Mouse (Mus musculus): ENCODE measurements at regions not wholly inside any gene's neighbourhood (a gene's known extent, or its start where the extent isn't known, plus 50 kb on each side); places are given as distances from the start of the nearest gene placed in this dataset.

GRCm38 (mm10) chr11:65475302-65475701, 205.5 kb upstream of the Myocd start:
- no peaks in the 10 kb centered on the region for H3K9me3 ChIP-seq (ENCODE audit: control insufficient read depth, low read length)
- H3K4me2 ChIP-seq (ENCODE audit: low read depth, low read length) = no peak overlapping the region
- WGBS = 71% methylated on average over 12 of the region's 12 CpGs
- peaks cover 3% of the 10 kb centered on the region; the same call in 1 of the 2 replicates for H3K27me3 ChIP-seq (replicated peaks; ENCODE audit: control insufficient read depth, insufficient read depth, low read length)
- no peak overlapping the region for H3K9ac ChIP-seq (ENCODE audit: low read depth, low read length)
- H3K4me1 ChIP-seq (ENCODE audit: control insufficient read depth, insufficient read depth, low read length) = peaks cover 3% of the 10 kb centered on the region; the same call in 1 of the 2 replicates
- H3K36me3 ChIP-seq (ENCODE audit: control insufficient read depth, insufficient read depth, low read length) = no peaks in the 10 kb centered on the region
- ATAC-seq (ENCODE audit: low read depth) (peak; percentile 53; the same call in 1 of the 2 replicates), DNase-seq (ENCODE audit: low spot score) (peak; percentile 68)
- H3K27ac ChIP-seq (replicated peaks; ENCODE audit: low read depth, low read length) = no peak overlapping the region
- H3K4me3 ChIP-seq (ENCODE audit: low read depth, low read length) = no peak overlapping the region

GRCm38 (mm10) chr11:65469762-65470741, 200.3 kb upstream of the Myocd start:
- Histone ChIP-seq H3K4me1 (ENCODE audit: control insufficient read depth, insufficient read depth, low read length) (no peaks in the 10 kb centered on the region), H3K9me3 (ENCODE audit: control insufficient read depth, low read length) (no peaks in the 10 kb centered on the region), H3K36me3 (ENCODE audit: control insufficient read depth, insufficient read depth, low read length) (no peaks in the 10 kb centered on the region), H3K27ac (replicated peaks; ENCODE audit: low read depth, low read length) (no peak overlapping the region), H3K9ac (ENCODE audit: low read depth, low read length) (no peak overlapping the region), H3K4me2 (ENCODE audit: low read depth, low read length) (no peak overlapping the region), H3K4me3 (ENCODE audit: low read depth, low read length) (no peak overlapping the region), H3K27me3 (replicated peaks; ENCODE audit: control insufficient read depth, insufficient read depth, low read length) (peaks cover 3% of the 10 kb centered on the region; the same call in 1 of the 2 replicates)
- ATAC-seq (ENCODE audit: low read depth) (no peak), DNase-seq (ENCODE audit: low spot score) (no peak)
- 75% methylated on average over 9 of the region's 9 CpGs for WGBS

GRCm38 (mm10) chr11:65461044-65461443, 191.3 kb upstream of the Myocd start:
- H3K9me3 ChIP-seq (ENCODE audit: control insufficient read depth, low read length) = no peaks in the 10 kb centered on the region
- H3K4me2 ChIP-seq (ENCODE audit: low read depth, low read length) = no peak overlapping the region
- ATAC-seq (ENCODE audit: low read depth) (no peak), DNase-seq (ENCODE audit: low spot score) (peak; percentile 45)
- H3K4me1 ChIP-seq (ENCODE audit: control insufficient read depth, insufficient read depth, low read length) = peaks cover 6% of the 10 kb centered on the region; the same call in 1 of the 2 replicates
- no peak overlapping the region for H3K27ac ChIP-seq (replicated peaks; ENCODE audit: low read depth, low read length)
- no peaks in the 10 kb centered on the region for H3K36me3 ChIP-seq (ENCODE audit: control insufficient read depth, insufficient read depth, low read length)
- H3K9ac ChIP-seq (ENCODE audit: low read depth, low read length) = no peak overlapping the region
- H3K27me3 ChIP-seq (replicated peaks; ENCODE audit: control insufficient read depth, insufficient read depth, low read length) = no peaks in the 10 kb centered on the region
- WGBS = 43% methylated on average over 4 of the region's 4 CpGs
- no peak overlapping the region for H3K4me3 ChIP-seq (ENCODE audit: low read depth, low read length)

GRCm38 (mm10) chr11:65448436-65448835, 178.6 kb upstream of the Myocd start:
- DNase-seq (ENCODE audit: low spot score) (no peak), ATAC-seq (ENCODE audit: low read depth) (no peak)
- Histone ChIP-seq H3K27me3 (replicated peaks; ENCODE audit: control insufficient read depth, insufficient read depth, low read length) (no peaks in the 10 kb centered on the region), H3K4me3 (ENCODE audit: low read depth, low read length) (no peak overlapping the region), H3K36me3 (ENCODE audit: control insufficient read depth, insufficient read depth, low read length) (no peaks in the 10 kb centered on the region), H3K4me2 (ENCODE audit: low read depth, low read length) (no peak overlapping the region), H3K9me3 (ENCODE audit: control insufficient read depth, low read length) (no peaks in the 10 kb centered on the region), H3K4me1 (ENCODE audit: control insufficient read depth, insufficient read depth, low read length) (no peaks in the 10 kb centered on the region), H3K27ac (replicated peaks; ENCODE audit: low read depth, low read length) (no peak overlapping the region), H3K9ac (ENCODE audit: low read depth, low read length) (no peak overlapping the region)
- 86% methylated on average over 3 of the region's 3 CpGs for WGBS

DNA sequence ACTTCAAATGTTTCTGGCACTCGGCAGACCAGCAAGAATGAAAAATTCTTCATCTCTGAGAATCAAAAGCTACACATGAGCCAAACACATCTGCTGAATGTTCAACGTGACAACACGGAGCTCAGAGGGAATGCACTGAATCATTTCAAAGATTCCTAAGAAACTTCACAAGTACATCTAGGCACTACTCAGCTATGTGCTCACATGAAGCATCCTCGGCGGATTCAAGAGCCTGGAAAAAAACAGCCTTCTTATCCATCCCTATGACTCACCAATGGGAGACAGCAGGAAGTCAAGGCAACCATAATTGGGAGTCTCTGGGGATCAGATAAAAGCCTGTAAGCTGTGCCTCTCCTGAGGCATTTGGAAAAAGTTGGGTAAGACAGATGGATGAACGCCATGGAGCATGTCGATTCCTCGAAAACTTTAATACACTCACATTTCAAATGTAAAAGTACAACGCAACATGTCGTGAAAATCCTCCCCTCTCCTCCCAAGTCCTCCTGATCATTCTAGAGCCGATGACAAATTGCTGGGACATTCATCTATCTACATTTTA, 173.8 kb upstream of the Myocd start:
- Histone ChIP-seq H3K4me1 (ENCODE audit: control insufficient read depth, insufficient read depth, low read length) (no peaks in the 10 kb centered on the region), H3K9ac (ENCODE audit: low read depth, low read length) (no peak overlapping the region), H3K4me3 (ENCODE audit: low read depth, low read length) (no peak overlapping the region), H3K4me2 (ENCODE audit: low read depth, low read length) (no peak overlapping the region), H3K36me3 (ENCODE audit: control insufficient read depth, insufficient read depth, low read length) (no peaks in the 10 kb centered on the region), H3K27me3 (replicated peaks; ENCODE audit: control insufficient read depth, insufficient read depth, low read length) (no peaks in the 10 kb centered on the region), H3K27ac (replicated peaks; ENCODE audit: low read depth, low read length) (no peak overlapping the region), H3K9me3 (ENCODE audit: control insufficient read depth, low read length) (no peaks in the 10 kb centered on the region)
- peak; percentile 52 for DNase-seq (ENCODE audit: low spot score)
- no peak for ATAC-seq (ENCODE audit: low read depth)
- 72% methylated on average over 11 of the region's 11 CpGs for WGBS

GRCm38 (mm10) chr11:65435699-65436161, 165.9 kb upstream of the Myocd start:
- DNase-seq (ENCODE audit: low spot score) (no peak), ATAC-seq (ENCODE audit: low read depth) (no peak)
- no peaks in the 10 kb centered on the region for H3K36me3 ChIP-seq (ENCODE audit: control insufficient read depth, insufficient read depth, low read length)
- no peak overlapping the region for H3K27ac ChIP-seq (replicated peaks; ENCODE audit: low read depth, low read length)
- H3K9ac ChIP-seq (ENCODE audit: low read depth, low read length) = no peak overlapping the region
- H3K9me3 ChIP-seq (ENCODE audit: control insufficient read depth, low read length) = no peaks in the 10 kb centered on the region
- no peaks in the 10 kb centered on the region for H3K4me1 ChIP-seq (ENCODE audit: control insufficient read depth, insufficient read depth, low read length)
- H3K27me3 ChIP-seq (replicated peaks; ENCODE audit: control insufficient read depth, insufficient read depth, low read length) = no peaks in the 10 kb centered on the region
- WGBS = 80% methylated on average over 4 of the region's 4 CpGs
- no peak overlapping the region for H3K4me2 ChIP-seq (ENCODE audit: low read depth, low read length)
- H3K4me3 ChIP-seq (ENCODE audit: low read depth, low read length) = no peak overlapping the region

- ATAC-seq (ENCODE audit: low read depth) = no peak
- DNase-seq (ENCODE audit: low spot score) = no peak
- Histone ChIP-seq H3K9me3 (ENCODE audit: control insufficient read depth, low read length) (no peaks in the 10 kb centered on the region), H3K4me1 (ENCODE audit: control insufficient read depth, insufficient read depth, low read length) (no peaks in the 10 kb centered on the region), H3K27me3 (replicated peaks; ENCODE audit: control insufficient read depth, insufficient read depth, low read length) (no peaks in the 10 kb centered on the region), H3K36me3 (ENCODE audit: control insufficient read depth, insufficient read depth, low read length) (no peaks in the 10 kb centered on the region), H3K4me3 (ENCODE audit: low read depth, low read length) (no peak overlapping the region), H3K27ac (replicated peaks; ENCODE audit: low read depth, low read length) (no peak overlapping the region), H3K9ac (ENCODE audit: low read depth, low read length) (no peak overlapping the region), H3K4me2 (ENCODE audit: low read depth, low read length) (no peak overlapping the region)
- WGBS = 10% methylated on average over 1 of the region's 1 CpGs
Measured at GRCm38 (mm10) chr11:65421889-65422288, 152.1 kb upstream of the Myocd start.

DNA sequence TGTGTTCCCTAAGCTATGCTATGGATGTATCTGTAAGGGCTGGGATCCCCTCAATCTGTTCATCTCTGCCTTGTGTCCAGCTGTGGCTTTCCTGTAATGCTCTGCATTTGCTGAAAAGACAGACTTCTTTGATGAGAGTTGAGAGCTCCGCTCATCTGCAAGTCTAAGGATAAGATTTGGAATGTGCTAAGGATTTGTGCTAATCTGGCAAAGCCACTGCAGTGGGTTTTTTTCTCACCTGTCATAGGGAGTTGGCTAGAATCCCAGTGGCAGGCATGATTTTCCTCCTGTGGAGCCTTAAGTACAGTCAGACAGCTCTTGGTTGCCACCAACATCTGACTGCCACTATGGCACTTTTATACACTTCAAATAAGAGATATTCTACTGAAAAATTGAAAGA, 138.8 kb upstream of the Myocd start:
- Histone ChIP-seq H3K9me3 (ENCODE audit: control insufficient read depth, low read length) (peaks cover 10% of the 10 kb centered on the region; the same call in 1 of the 2 replicates), H3K36me3 (ENCODE audit: control insufficient read depth, insufficient read depth, low read length) (no peaks in the 10 kb centered on the region), H3K27me3 (replicated peaks; ENCODE audit: control insufficient read depth, insufficient read depth, low read length) (no peaks in the 10 kb centered on the region), H3K9ac (ENCODE audit: low read depth, low read length) (no peak overlapping the region), H3K4me1 (ENCODE audit: control insufficient read depth, insufficient read depth, low read length) (no peaks in the 10 kb centered on the region), H3K4me2 (ENCODE audit: low read depth, low read length) (no peak overlapping the region), H3K27ac (replicated peaks; ENCODE audit: low read depth, low read length) (no peak overlapping the region), H3K4me3 (ENCODE audit: low read depth, low read length) (no peak overlapping the region)
- ATAC-seq (ENCODE audit: low read depth) (no peak), DNase-seq (ENCODE audit: low spot score) (peak; percentile 53)
- WGBS = 42% methylated on average over 1 of the region's 1 CpGs

Measured in embryonic facial prominence, embryonic 14.5 days (tissue).